Mouse (Mus musculus): ENCODE results near the gene Gm20777.
"Not testable (repeated sequence)": the region's sequence is repeated elsewhere in the genome, so short reads cannot be mapped to it uniquely, and the experiment has no call there.

Gene Gm20777

GRCm38 (mm10) chrY:10752350-10752749 is at the start of gene Gm20777:
Gm20777 (minus strand) TSS chrY:10752450.
- DNase-seq (ENCODE audit: low spot score in 2 of 2): not testable (repeated sequence)

GRCm38 (mm10) chrY:10709551-10709950 is 42.7 kb downstream of the Gm20777 start:
- peak in 1 of 2 experiments; percentile 3 for DNase-seq (ENCODE audit: low spot score in 2 of 2)

GRCm38 (mm10) chrY:10708761-10709160 is 43.5 kb downstream of the Gm20777 start:
- peak in 1 of 2 experiments; percentile 1 for DNase-seq (ENCODE audit: low spot score in 2 of 2)

GRCm38 (mm10) chrY:10708226-10708625 is 44.0 kb downstream of the Gm20777 start:
- DNase-seq (ENCODE audit: low spot score in 2 of 2): peak; percentile 3 to 4

GRCm38 (mm10) chrY:10706686-10707085 is 45.6 kb downstream of the Gm20777 start:
- peak in 1 of 2 experiments; percentile 2 for DNase-seq (ENCODE audit: low spot score in 2 of 2)
